Mouse (Mus musculus) heart, adult 8-10 months (tissue): ENCODE results near the gene Fam167b. TPM values are rescaled to one million over a fixed set of nuclear protein-coding genes. Genes with fewer than 3 reads are reported as not detected.
A peak's percentile ranks its signal among the peaks of the same experiment; 100 is the strongest.
"Not testable (repeated sequence)": the region's sequence is repeated elsewhere in the genome, so short reads cannot be mapped to it uniquely, and the experiment has no call there.

ENCODE experiments used
- DNase-seq: peaks from one replicate; pipeline ENCODE4 v3.0.0; 2022; ENCODE audit warnings: low spot score
- microRNA-seq: library from miRNA; unstranded; fragments of <30 nt; microRNA quantifications from one replicate; pipeline ENCODE4 v1.2.0, GENCODE M21; 2022
- total RNA-seq, 4 experiments: library from RNA; stranded (reverse); gene quantifications; 2 replicates each; pipeline ENCODE4 v1.2.4; 2022

Gene Fam167b
- total RNA-seq, 4 experiments from 2014 or later: 0.35 to 0.55 TPM; not detected in 2

- DNase-seq: no peak
Observed at GRCm38 (mm10) chr4:129561184-129561583, 17.2 kb downstream of the Fam167b start.

GRCm38 (mm10) chr4:129558321-129558955, 19.9 kb downstream of the Fam167b start:
- no peak for DNase-seq

- no peak for DNase-seq
Observed at GRCm38 (mm10) chr4:129557256-129557808, 21.0 kb downstream of the Fam167b start.

- DNase-seq: peak; percentile 84
Observed at GRCm38 (mm10) chr4:129556532-129557223, 21.7 kb downstream of the Fam167b start.

GRCm38 (mm10) chr4:129555862-129556531, 22.4 kb downstream of the Fam167b start:
- no peak for DNase-seq

GRCm38 (mm10) chr4:129555421-129555861, 22.9 kb downstream of the Fam167b start:
- DNase-seq: no peak

- not testable (repeated sequence) for DNase-seq
Observed at GRCm38 (mm10) chr4:129554512-129554911, 23.8 kb downstream of the Fam167b start.

- DNase-seq: no peak
Observed at GRCm38 (mm10) chr4:129550295-129550694, 28.1 kb downstream of the Fam167b start.

- no peak for DNase-seq
Observed at GRCm38 (mm10) chr4:129549306-129549705, 29.0 kb downstream of the Fam167b start.

GRCm38 (mm10) chr4:129547631-129548030, 30.7 kb downstream of the Fam167b start:
- DNase-seq: not testable (repeated sequence)

GRCm38 (mm10) chr4:129544106-129544505, 34.2 kb downstream of the Fam167b start:
- no peak for DNase-seq

- DNase-seq: peak; percentile 95
Observed at GRCm38 (mm10) chr4:129542592-129543141, 35.7 kb downstream of the Fam167b start, which contains the start of gene Hdac1. TSS of gene Hdac1 (minus strand) at chr4:129542713.

- DNase-seq: no peak
Observed at GRCm38 (mm10) chr4:129541868-129542591, 36.3 kb downstream of the Fam167b start.

GRCm38 (mm10) chr4:129540012-129540411, 38.3 kb downstream of the Fam167b start:
- no peak for DNase-seq

- DNase-seq: not testable (repeated sequence)
Observed at GRCm38 (mm10) chr4:129528901-129529300, 49.4 kb downstream of the Fam167b start.

Small RNAs within 50 kb of the gene (microRNA-seq; reads per million reads assigned to microRNA genes)
- not detected for gene Mir8119

Other genes with a start within 250 kb of the Fam167b start
- gene Rbbp4, start 243.2 kb downstream of the Fam167b start, total RNA-seq: 10 to 100 TPM; 57.2 to 73.7 (median 65.6) TPM
- 10 to 100 TPM; 20.6 to 30.7 (median 27.4) TPM for gene Zbtb8os, start 242.9 kb downstream of the Fam167b start, total RNA-seq
- gene Zbtb8a, start 200.4 kb downstream of the Fam167b start, total RNA-seq: 1 to 10 TPM; 2.1 to 3.7 (median 3.1) TPM
- under 1 TPM; 0.09 to 0.14 (median 0.09) TPM for gene Zbtb8b, start 137.7 kb downstream of the Fam167b start, total RNA-seq
- gene Bsdc1, start 117.0 kb downstream of the Fam167b start, total RNA-seq: 10 to 100 TPM; 50.3 to 54.6 (median 53.3) TPM
- gene Tssk3, start 87.5 kb downstream of the Fam167b start, total RNA-seq: not detected
- not detected for gene Fam229a, start 87.4 kb downstream of the Fam167b start, total RNA-seq
- 1 to 10 TPM; 2.3 to 3.3 (median 3.2) TPM for gene Marcksl1, start 65.0 kb downstream of the Fam167b start, total RNA-seq
- gene Hdac1, start 35.8 kb downstream of the Fam167b start, total RNA-seq: 10 to 100 TPM; 11.4 to 15.0 (median 12.8) TPM
- 1 to 10 TPM in 1 of 4 experiments, under 1 TPM in 2, not detected in 1; 0.14 to 1.3 (median 0.53) TPM for gene Lck, start 4.9 kb downstream of the Fam167b start, total RNA-seq
- 100 to 1,000 TPM; 118 to 136 (median 130) TPM for gene Eif3i, start 22.1 kb upstream of the Fam167b start, total RNA-seq
- gene Tmem234, start 22.1 kb upstream of the Fam167b start, total RNA-seq: 10 to 100 TPM; 40.4 to 44.9 (median 42.0) TPM
- 1 to 10 TPM in 2 of 4 experiments, under 1 TPM in 2; 0.32 to 1.2 (median 0.82) TPM for gene Dcdc2b, start 35.7 kb upstream of the Fam167b start, total RNA-seq
- 10 to 100 TPM; 14.6 to 22.9 (median 19.0) TPM for gene Iqcc, start 40.5 kb upstream of the Fam167b start, total RNA-seq
- 10 to 100 TPM; 11.9 to 20.3 (median 14.6) TPM for gene Ccdc28b, start 45.4 kb upstream of the Fam167b start, total RNA-seq
- gene Txlna, start 62.5 kb upstream of the Fam167b start, total RNA-seq: 10 to 100 TPM; 23.2 to 30.1 (median 25.8) TPM
- gene Kpna6, start 94.2 kb upstream of the Fam167b start, total RNA-seq: 10 to 100 TPM; 59.7 to 77.9 (median 72.2) TPM
- gene Tmem39b, start 118.3 kb upstream of the Fam167b start, total RNA-seq: 1 to 10 TPM; 3.8 to 5.7 (median 5.3) TPM
- gene Khdrbs1, start 163.8 kb upstream of the Fam167b start, total RNA-seq: 10 to 100 TPM; 33.9 to 38.6 (median 37.7) TPM
- 100 to 1,000 TPM; 196 to 239 (median 228) TPM for gene Ptp4a2, start 232.7 kb upstream of the Fam167b start, total RNA-seq